Mouse (Mus musculus) heart, postnatal 0 days (tissue): ENCODE results near the gene Mgea5.

Experiments
- CTCF ChIP-seq: IDR thresholded peaks from 2 replicates; pipeline ENCODE4 v1.5.1; 2016; ENCODE audit warnings: antibody characterized with exemption, control low read depth, low read depth
- EP300 ChIP-seq: IDR thresholded peaks from 2 replicates; pipeline ENCODE4 v1.6.1; 2016; ENCODE audit warnings: antibody characterized with exemption, low read depth

DNA sequence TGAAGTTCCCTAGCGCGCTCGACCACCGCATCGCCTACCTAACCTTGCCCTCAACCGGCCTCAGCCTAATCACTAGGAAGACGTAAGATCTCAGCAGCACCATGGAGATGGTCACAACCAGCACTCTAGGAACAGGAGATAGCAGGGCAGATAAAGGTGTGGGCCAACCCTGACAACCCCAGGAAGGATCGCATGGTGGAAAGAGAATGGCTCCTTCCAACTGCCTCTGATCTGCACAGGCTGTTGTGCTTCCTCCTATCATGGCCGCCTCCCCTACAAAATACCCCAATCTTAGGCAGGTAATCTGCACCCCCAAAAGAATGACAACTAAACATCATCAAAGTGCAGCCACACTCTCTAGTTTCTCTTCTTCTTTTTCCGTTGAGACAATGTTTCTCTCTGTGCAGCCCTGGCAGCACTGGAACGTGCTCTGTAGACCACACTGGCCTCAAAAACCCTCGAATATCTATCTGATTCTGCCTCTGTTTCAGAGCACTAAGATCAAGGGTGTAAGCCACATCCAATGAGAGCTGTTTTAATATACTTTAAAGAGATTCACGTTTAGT lies 3.2 kb downstream of the Mgea5 start:
- TF ChIP-seq EP300 (no peak), CTCF (no peak)
